Mouse (Mus musculus) c-Kit-positive CD71-positive TER-119-negative erythroid progenitor cells, embryonic 14.5 days (primary cell): ENCODE measurements around the gene Ccdc144b.

ENCODE experiments used
- DNase-seq: peaks from one replicate; pipeline ENCODE4 v3.0.0-alpha.2; 2013; ENCODE audit warnings: low read depth

Ccdc144b gene

DNA sequence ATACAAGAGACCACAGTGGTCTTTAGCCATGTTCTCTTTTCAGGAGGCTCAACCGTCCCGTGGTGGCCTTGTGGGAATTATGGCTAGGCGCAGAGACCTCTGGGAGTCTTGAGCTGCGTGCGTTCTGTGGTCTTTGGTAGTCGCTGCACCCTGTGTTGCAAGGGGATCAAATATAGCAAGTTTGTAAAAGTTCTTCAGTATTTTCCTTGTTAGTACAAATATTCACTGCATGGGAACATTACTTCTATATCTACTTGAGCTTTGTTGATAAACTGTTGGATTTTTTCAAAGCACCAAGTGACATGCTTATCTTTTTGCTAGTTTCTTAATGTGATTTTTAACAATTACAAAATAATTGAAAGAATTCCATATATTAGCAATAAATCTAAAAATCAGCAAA, at the start of gene Ccdc144b:
Ccdc144b (minus strand) TSS at position 101 of the 400 bp plus-strand sequence.
- DNase-seq = no peak

DNA sequence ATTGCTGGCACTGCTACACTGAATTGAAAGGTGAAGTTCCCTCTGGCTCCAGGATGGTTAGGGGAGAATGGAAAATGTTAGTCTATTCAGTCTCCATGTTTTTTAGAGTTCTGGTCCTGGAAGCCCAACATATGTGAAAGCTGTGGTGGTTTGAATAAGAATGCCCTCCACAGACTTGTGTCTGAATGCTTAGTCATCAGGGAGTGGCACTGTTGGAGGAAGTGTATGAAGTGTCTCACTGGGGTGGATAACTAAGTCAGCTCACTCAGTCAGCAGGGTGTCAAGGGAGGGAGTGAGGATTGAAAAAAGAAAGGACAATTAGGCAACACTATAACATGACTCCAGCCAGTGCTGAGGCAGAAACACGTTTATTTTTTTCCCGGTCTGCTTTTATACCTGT, 42.0 kb upstream of the Ccdc144b start:
- DNase-seq = no peak

DNA sequence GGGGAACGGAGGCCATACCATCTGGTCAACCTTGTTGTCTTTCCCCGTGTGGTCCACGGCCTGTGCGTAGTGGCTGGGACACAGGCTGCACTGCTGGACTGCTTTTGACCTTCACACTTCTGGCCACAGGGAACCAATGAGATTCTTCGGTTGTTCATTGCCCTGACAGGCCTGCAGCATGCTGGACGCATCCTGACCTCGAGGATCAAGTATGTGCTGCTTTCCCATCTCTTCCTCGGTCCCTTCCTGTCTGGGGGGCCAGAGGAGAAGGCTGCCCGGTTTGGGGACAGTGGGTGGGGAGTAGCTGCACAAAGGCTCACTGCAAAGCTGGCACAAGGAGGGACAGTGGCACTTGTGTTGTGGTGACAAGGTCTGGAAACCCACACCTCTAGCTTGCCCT, 34.2 kb upstream of the Ccdc144b start:
- no peak for DNase-seq

- DNase-seq = no peak
Measured at GRCm38 (mm10) chr3:36085394-36085793, 32.0 kb upstream of the Ccdc144b start.

GRCm38 (mm10) chr3:36083381-36083780, 30.0 kb upstream of the Ccdc144b start:
- DNase-seq = no peak

DNA sequence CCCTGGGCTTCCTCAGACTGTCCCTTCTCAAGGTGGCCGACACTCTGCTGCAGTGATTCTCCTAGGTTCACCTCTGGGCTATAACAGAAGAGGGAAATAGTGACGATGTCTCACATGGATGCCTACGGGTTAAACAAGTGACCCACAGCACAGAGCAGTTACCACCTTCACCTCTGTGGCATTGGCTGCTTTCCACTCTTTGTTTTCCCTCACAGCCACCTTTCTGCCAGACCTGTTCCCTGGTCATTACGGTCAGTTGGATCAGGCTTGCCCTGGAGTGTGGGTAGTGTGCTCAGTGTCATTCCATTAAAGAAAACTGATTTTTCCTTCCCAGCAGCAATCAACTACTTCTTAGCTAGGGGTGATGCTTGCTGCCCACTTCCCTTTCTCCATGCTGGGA, 29.5 kb upstream of the Ccdc144b start:
- no peak for DNase-seq

- no peak for DNase-seq
Measured at GRCm38 (mm10) chr3:36080741-36081140, 27.4 kb upstream of the Ccdc144b start.

DNA sequence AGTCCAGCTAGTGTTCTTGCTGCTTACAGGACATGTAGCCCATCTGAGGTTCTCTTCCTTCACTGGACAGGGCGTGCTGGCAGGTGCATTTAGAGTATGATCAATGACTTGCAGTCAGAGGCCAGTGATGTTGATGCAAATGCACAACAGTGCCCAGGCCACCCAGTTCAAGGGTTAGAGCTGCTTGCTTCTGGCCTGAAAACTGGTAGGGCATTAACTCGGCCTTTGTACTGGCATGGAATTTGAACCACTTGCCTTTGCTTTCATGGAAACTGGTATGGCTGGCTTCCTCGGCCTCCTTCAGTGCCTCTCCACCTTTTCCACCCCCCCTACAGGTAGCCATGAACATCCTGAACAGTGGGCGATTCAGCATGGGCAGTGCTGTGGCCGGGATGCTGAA, 26.5 kb upstream of the Ccdc144b start:
- DNase-seq = no peak

DNA sequence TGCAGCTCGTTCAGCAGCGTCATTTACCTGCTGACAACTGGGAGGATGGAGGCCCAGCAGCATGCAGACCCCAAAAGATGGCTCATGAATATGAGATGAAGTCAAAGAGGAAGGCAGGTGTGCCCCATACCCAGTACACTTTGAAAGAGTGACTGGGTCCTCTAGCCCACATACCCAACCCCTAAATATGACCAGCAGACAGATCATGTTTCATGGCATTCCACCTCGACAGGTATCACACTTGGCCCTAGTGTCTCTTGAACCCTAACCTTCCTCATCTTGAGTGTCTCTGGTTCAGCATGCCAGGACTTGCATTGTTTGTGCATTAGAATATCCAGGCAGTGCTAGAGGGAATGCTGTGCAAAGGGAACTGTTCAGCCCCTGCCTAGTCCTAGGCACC, 24.0 kb upstream of the Ccdc144b start:
- no peak for DNase-seq

DNA sequence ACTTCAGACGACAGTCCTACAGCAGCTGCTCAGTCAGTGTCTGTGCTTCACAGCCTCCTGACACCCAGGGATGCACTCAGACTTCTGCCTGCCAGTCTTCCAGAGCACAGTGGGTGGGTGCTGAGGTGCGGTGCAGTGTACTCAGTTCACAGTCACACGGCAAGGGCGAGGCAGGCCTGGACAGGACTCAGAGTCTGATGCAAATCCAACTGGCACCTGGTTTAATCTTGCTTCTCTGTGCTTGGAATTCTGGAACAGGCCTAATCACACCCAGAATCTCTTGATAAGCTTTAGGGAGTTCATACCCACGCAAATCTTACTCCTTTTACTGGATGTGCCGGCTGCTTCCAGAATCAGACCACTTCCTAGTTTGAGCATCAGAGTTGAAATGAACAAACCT, 22.1 kb upstream of the Ccdc144b start:
- no peak for DNase-seq

- no peak for DNase-seq
Measured at GRCm38 (mm10) chr3:36074231-36074630, 20.9 kb upstream of the Ccdc144b start.

- no peak for DNase-seq
Measured at GRCm38 (mm10) chr3:36071047-36071446, 17.7 kb upstream of the Ccdc144b start.

DNA sequence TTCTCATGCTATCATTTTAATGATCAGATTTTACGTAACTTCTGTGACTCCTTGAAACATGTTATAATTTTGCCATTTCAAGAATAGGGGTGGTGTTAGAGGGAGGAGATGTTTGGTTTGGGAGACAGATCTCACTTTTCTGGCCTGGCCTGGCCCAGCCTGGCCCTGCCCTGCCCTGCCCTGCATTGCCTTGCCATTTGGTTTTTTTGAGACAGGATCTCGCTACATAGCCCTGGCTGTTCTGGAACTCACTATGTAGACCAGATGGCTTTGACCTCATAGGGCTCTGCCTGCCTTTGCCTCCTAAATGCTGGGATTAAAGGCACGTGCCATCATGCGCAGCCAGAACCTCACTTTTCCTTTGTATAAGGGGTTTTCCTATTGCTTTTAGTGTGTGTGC, 17.1 kb upstream of the Ccdc144b start:
- DNase-seq = no peak

DNA sequence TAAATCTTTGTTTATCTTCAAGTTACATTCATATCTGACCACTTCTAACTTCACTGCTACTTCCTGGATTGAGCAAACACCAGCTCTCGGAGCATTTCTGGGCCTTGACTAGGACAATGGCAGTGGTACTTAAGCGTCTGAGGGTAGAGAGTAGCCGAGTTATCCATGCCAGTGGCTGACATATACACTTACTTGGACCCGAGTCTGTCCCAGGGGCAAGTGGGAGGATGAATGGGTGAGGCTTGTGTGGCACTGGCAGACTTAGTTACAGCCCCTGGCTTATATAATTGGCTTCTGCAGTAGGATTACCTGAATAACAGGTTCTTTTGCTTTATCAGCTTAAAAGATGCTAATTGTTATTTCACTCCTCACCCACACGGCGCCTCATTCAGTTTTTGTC, 14.4 kb upstream of the Ccdc144b start:
- no peak for DNase-seq

- peak; percentile 93 for DNase-seq
Measured at GRCm38 (mm10) chr3:36065843-36066651, 12.7 kb upstream of the Ccdc144b start, which contains the start of gene Acad9. Gene Acad9, plus strand, starts transcription at chr3:36065979.

- DNase-seq = no peak
Measured at GRCm38 (mm10) chr3:36065166-36065565, 11.8 kb upstream of the Ccdc144b start.

DNA sequence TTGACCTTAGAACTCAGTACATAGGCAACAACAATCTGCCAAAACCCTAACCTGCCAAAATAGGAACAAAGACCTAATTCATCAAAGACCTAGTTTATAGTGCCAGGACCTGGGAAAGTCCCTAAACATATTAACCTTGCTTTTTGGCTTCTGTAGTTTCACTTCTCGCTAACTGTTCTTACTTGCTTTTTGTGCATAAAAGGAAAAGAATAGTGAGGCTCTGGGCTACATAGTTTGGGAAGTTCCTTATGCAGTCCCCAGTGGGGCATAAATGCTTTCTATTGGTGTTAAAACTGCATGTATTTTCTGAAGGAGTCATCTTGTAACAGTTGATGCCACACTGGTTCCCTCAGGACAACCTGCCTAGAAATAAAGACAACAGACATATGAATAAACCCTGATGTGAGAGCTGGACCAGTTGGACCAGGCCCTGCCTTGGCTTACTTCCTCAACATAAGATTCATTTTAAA, 11.3 kb upstream of the Ccdc144b start:
- no peak for DNase-seq

DNA sequence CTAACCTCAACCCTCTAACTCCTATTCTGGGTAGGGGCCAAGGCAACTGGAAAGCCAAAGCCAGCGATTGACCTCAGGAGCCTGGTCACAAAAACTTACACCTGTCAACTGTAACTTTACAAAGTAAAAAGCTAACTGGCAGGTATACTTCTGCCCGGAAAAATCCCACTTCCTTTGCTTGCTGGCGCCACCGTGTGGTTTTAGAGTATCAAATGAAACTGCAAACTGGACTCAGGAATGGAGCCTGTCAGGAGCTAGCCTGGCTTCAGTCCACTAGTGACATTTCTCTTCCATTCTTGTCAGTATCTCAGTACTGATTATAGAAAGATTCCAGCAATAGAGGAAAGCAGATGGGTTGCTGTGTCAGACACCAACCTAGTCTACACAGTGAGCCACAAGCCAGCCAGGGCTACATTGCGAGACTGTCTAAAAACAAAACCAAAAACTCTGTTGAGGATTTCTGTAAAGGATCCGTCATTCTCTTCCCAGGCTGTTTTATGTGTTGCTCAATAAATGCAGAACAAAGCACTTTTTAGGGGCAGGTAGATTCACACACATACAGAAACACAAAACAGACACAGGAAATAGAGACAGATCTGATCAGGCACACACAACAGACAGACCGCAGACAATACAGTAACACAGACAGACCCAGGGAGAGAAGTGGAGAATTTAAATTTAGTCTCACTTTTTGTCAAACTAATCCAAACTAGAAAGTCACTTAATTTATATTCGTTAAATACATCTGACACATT, 6.9 kb upstream of the Ccdc144b start:
- DNase-seq = peak; percentile 54

DNA sequence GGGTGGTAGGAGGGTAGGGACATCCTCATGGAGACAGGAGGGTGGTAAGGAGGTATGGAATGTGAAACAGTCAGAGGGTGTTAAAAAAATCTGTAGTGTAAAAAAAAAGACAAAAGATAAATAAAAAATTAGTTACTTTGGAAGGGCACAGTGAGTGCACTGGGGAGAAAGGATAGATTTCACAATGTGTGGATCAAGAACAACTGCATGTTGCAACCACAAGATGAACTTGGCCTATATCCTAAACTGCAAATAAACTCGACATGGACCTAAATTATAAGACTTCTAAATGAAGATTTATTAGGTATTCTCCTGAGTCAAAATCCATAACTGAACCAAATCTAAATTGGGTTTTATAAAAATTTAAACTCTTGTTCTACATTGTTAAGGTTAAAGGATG, 4.2 kb downstream of the Ccdc144b start:
- no peak for DNase-seq

DNA sequence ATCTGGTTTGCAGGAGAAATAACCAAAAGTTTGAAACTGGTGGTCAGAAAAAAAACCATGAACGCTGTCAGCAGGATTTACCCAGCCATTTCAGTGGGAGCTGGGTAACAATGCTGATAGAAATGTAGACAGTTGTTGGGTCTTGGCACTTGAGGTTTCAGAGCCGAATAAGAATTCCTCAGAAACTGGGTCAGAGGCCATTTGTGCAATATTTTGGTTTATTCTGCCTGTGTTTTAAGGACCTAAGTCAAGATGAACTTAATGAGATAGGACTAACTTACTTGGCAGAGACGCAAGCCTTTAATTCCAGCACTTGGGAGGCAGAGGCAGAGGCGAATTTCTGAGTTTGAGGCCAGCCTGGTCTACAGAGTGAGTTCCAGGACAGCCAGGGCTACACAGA, 8.3 kb downstream of the Ccdc144b start:
- DNase-seq = no peak

DNA sequence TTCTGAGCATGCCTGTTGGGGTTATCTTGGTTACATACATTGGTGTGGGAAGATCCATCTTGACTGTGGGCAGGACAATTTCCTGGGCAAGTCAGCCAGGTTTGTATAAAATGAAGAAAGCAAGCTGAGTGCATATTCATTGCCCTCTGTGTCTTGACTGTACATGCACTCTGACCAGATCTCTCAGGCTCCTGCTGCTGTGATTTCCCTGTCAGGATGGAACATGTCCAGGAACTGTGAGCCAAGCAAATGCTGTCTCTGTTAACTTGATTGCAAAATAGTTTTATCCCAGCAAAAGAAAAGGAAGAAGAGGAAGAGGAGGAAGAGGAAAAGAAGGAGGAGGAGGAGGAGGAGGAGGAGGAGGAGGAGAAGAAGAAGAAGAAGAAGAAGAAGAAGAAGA, 8.8 kb downstream of the Ccdc144b start:
- DNase-seq = no peak

DNA sequence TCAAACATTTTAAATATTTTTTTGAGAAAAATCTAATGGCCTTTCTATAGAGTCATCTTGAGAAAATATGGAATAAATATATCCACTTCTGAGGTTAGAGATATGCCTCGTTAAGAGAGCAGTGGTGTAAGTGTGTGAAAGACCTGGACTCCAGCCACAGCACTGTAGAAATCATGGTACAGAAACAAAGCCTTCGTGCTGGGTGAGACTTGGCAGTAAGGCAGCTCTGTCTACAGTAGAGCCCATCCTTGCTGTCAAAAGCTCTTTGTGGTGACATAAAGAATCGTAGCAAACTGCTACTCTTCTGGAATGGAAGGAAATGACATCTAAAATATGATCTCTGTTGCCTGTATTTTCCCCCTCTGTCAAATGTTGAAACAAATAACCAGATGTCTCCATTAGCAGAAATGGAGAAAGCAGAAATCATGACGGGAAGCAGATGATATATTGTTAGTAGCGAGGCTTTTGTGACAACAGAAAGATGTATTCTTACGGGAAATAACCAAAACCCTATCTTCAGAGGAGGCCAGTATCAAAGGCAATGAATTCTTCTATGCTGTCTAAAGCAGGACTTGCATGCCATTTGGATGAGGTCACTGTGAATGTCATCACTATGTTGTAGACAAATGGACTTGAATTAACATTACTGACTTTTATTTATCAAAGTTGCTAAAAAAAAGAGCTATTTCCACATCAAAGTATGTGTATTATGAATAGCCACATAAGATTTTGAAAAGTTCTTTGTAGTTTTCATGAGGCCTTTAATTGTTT, 21.4 kb downstream of the Ccdc144b start:
- DNase-seq = no peak

DNA sequence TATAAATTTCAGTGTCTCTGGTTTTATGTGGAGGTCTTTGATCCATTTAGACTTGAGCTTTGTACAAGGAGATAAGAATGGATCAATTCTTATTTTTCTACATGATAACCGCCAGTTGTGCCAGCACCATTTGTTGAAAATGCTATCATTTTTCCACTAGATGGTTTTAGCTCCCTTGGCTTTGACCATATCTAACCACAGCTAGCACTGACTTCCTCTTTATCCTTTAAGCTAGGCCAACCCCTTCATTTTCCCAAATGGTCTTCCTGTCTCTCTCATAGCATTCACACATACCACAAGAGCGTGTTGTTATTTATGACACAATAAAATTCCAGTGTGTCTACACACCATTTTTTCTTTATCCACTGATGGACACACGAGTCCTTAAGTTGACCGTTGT, 23.4 kb downstream of the Ccdc144b start:
- DNase-seq = no peak
